22 mouse cellular contexts compared by ENCODE assay signal in genomic region chr1:88305018-88305795, GRCm38 (mm10). TPM values are rescaled to one million over a fixed set of nuclear protein-coding genes. Genes with fewer than 3 reads are reported as not detected.
DNase-seq lines count a peak whose midpoint lies in the region; ATAC-seq and TF ChIP-seq lines count a peak whose summit lies in the region.
"Had no signal": no experiment of that assay in that cellular context is flagged by ENCODE, and none has a peak within 500 bp of the region (broad histone marks: within the 10 kb centered on the region; RNA-seq: fewer than 3 reads in every experiment).

No protein-coding gene starts in this region.

- H3K4me2 ChIP-seq in forebrain, embryonic 11.5 days (ENCODE audit: low read depth, low read length, severe bottlenecking), result no peak overlapping the region
- no peak overlapping the region for H3K4me2 ChIP-seq in forebrain, embryonic 12.5 days
- no peak overlapping the region for H3K4me2 ChIP-seq in neural tube, embryonic 15.5 days
- no peak overlapping the region for H3K4me2 ChIP-seq in intestine, embryonic 16.5 days (ENCODE audit: low read depth, low read length)
- no peak overlapping the region for H3K4me2 ChIP-seq in stomach, postnatal 0 days (replicated peaks; ENCODE audit: low read depth)
- H3K4me2 ChIP-seq: embryonic facial prominence, embryonic 13.5 days; forebrain, embryonic 13.5 days; limb, embryonic 12.5 days; lung, embryonic 14.5 days had no signal

- no peak overlapping the region for H3K9ac ChIP-seq in forebrain, embryonic 11.5 days (ENCODE audit: low read length)
- no peak overlapping the region for H3K9ac ChIP-seq in forebrain, embryonic 12.5 days
- no peak overlapping the region for H3K9ac ChIP-seq in neural tube, embryonic 15.5 days (replicated peaks)
- no peak overlapping the region for H3K9ac ChIP-seq in intestine, embryonic 16.5 days (ENCODE audit: low read depth, low read length)
- H3K9ac ChIP-seq in stomach, postnatal 0 days (ENCODE audit: low read length), result no peak overlapping the region
- H3K9ac ChIP-seq: embryonic facial prominence, embryonic 13.5 days; forebrain, embryonic 13.5 days; limb, embryonic 12.5 days; lung, embryonic 14.5 days had no signal

- 52% methylated on average over 6 of the region's 6 CpGs for WGBS in forebrain, embryonic 11.5 days
- WGBS in forebrain, embryonic 12.5 days, result 46% methylated on average over 6 of the region's 6 CpGs
- 55% methylated on average over 6 of the region's 6 CpGs for WGBS in neural tube, embryonic 15.5 days
- 43% methylated on average over 6 of the region's 6 CpGs for WGBS in intestine, embryonic 16.5 days
- WGBS in stomach, postnatal 0 days, result 35% methylated on average over 6 of the region's 6 CpGs
- 54% methylated on average over 6 of the region's 6 CpGs for WGBS in hindbrain, embryonic 10.5 days

- H3K9me3 ChIP-seq in forebrain, embryonic 11.5 days (ENCODE audit: control insufficient read depth, low read length), result peaks cover 82% of the 10 kb centered on the region
- peaks cover 94% of the 10 kb centered on the region for H3K9me3 ChIP-seq in forebrain, embryonic 12.5 days
- H3K9me3 ChIP-seq in neural tube, embryonic 15.5 days (replicated peaks), result peaks cover 85% of the 10 kb centered on the region
- H3K9me3 ChIP-seq in intestine, embryonic 16.5 days (ENCODE audit: control insufficient read depth, low read length), result peaks cover 28% of the 10 kb centered on the region
- peaks cover 14% of the 10 kb centered on the region for H3K9me3 ChIP-seq in stomach, postnatal 0 days (ENCODE audit: control insufficient read depth, low read length)
- H3K9me3 ChIP-seq in hindbrain, embryonic 10.5 days, result peaks cover 97% of the 10 kb centered on the region

- H3K27ac ChIP-seq in forebrain, embryonic 11.5 days (ENCODE audit: low read depth, low read length), result no peak overlapping the region
- H3K27ac ChIP-seq in forebrain, embryonic 12.5 days, result no peak overlapping the region
- no peak overlapping the region for H3K27ac ChIP-seq in neural tube, embryonic 15.5 days (replicated peaks)
- H3K27ac ChIP-seq in intestine, embryonic 16.5 days (ENCODE audit: low read length), result no peak overlapping the region
- no peak overlapping the region for H3K27ac ChIP-seq in stomach, postnatal 0 days (replicated peaks)
- no peak overlapping the region for H3K27ac ChIP-seq in hindbrain, embryonic 10.5 days
- H3K27ac ChIP-seq: embryonic facial prominence, embryonic 13.5 days; forebrain, embryonic 13.5 days; heart, adult 2 months; limb, embryonic 12.5 days had no signal

- H3K36me3 ChIP-seq in forebrain, embryonic 11.5 days (ENCODE audit: control insufficient read depth, insufficient read depth, low read length), result no peaks in the 10 kb centered on the region
- no peaks in the 10 kb centered on the region for H3K36me3 ChIP-seq in forebrain, embryonic 12.5 days (replicated peaks)
- no peaks in the 10 kb centered on the region for H3K36me3 ChIP-seq in neural tube, embryonic 15.5 days
- H3K36me3 ChIP-seq in intestine, embryonic 16.5 days (ENCODE audit: control insufficient read depth, insufficient read depth, low read length), result no peaks in the 10 kb centered on the region
- no peaks in the 10 kb centered on the region for H3K36me3 ChIP-seq in stomach, postnatal 0 days (ENCODE audit: control insufficient read depth, insufficient read depth, low read length)
- H3K36me3 ChIP-seq in hindbrain, embryonic 10.5 days, result no peaks in the 10 kb centered on the region
- H3K36me3 ChIP-seq: embryonic facial prominence, embryonic 13.5 days; limb, embryonic 12.5 days had no signal

- no peak overlapping the region for H3K4me3 ChIP-seq in forebrain, embryonic 11.5 days (ENCODE audit: low read depth, low read length)
- H3K4me3 ChIP-seq in forebrain, embryonic 12.5 days (replicated peaks), result no peak overlapping the region
- H3K4me3 ChIP-seq in neural tube, embryonic 15.5 days (replicated peaks), result no peak overlapping the region
- no peak overlapping the region for H3K4me3 ChIP-seq in intestine, embryonic 16.5 days (ENCODE audit: low read length)
- no peak overlapping the region for H3K4me3 ChIP-seq in stomach, postnatal 0 days (ENCODE audit: low read depth, low read length)
- no peak overlapping the region for H3K4me3 ChIP-seq in hindbrain, embryonic 10.5 days
- H3K4me3 ChIP-seq: embryonic facial prominence, embryonic 13.5 days; forebrain, embryonic 13.5 days; heart, adult 2 months; limb, embryonic 12.5 days; megakaryocyte, embryonic 14.5 days had no signal

- peak; percentile 55 for DNase-seq in forebrain, embryonic 11.5 days (ENCODE audit: low spot score)
- peak; percentile 16 for DNase-seq in neural tube, embryonic 10.5 days (ENCODE audit: extremely low spot score, low spot score)
- peak; percentile 44 for DNase-seq in stomach, postnatal 0 days (ENCODE audit: low spot score)
- no peak for DNase-seq in urinary bladder, postnatal 36 days (ENCODE audit: low spot score in 2 of 2)
- DNase-seq in hindbrain, embryonic 10.5 days (ENCODE audit: low spot score), result no peak
- DNase-seq: cerebellum, adult 9-10 months; heart, adult 2 months; heart, postnatal 14 days; kidney, postnatal 36 days; layer of hippocampus, postnatal 36 days; right cerebral cortex, postnatal 25 days; thymus, postnatal 4 days had no signal

- TF ChIP-seq CTCF in stomach, postnatal 0 days (IDR thresholded peaks at IDR 0.05; ENCODE audit: low read depth), result no peak

- no peak for TF ChIP-seq EP300 in stomach, postnatal 0 days (optimal IDR thresholded peaks at IDR 0.05)

- H3K4me1 ChIP-seq in forebrain, embryonic 11.5 days (replicated peaks; ENCODE audit: control insufficient read depth, insufficient read depth, low read length), result no peaks in the 10 kb centered on the region
- no peaks in the 10 kb centered on the region for H3K4me1 ChIP-seq in forebrain, embryonic 12.5 days
- no peaks in the 10 kb centered on the region for H3K4me1 ChIP-seq in neural tube, embryonic 15.5 days
- no peaks in the 10 kb centered on the region for H3K4me1 ChIP-seq in intestine, embryonic 16.5 days (ENCODE audit: control insufficient read depth, insufficient read depth, low read length)
- no peaks in the 10 kb centered on the region for H3K4me1 ChIP-seq in stomach, postnatal 0 days (replicated peaks; ENCODE audit: control insufficient read depth, insufficient read depth)
- H3K4me1 ChIP-seq in hindbrain, embryonic 10.5 days (replicated peaks), result no peaks in the 10 kb centered on the region
- H3K4me1 ChIP-seq: embryonic facial prominence, embryonic 13.5 days; forebrain, embryonic 13.5 days; limb, embryonic 12.5 days; megakaryocyte, embryonic 14.5 days had no signal

- no peaks in the 10 kb centered on the region for H3K27me3 ChIP-seq in forebrain, embryonic 11.5 days (ENCODE audit: control insufficient read depth, insufficient read depth, low read length)
- H3K27me3 ChIP-seq in forebrain, embryonic 12.5 days, result no peaks in the 10 kb centered on the region
- no peaks in the 10 kb centered on the region for H3K27me3 ChIP-seq in neural tube, embryonic 15.5 days (replicated peaks)
- H3K27me3 ChIP-seq in intestine, embryonic 16.5 days (replicated peaks; ENCODE audit: control insufficient read depth, insufficient read depth, low read length), result no peaks in the 10 kb centered on the region
- H3K27me3 ChIP-seq in stomach, postnatal 0 days (ENCODE audit: control insufficient read depth, insufficient read depth, low read length), result no peaks in the 10 kb centered on the region
- H3K27me3 ChIP-seq in hindbrain, embryonic 10.5 days (ENCODE audit: insufficient read depth, poor library complexity, severe bottlenecking), result no peaks in the 10 kb centered on the region
- H3K27me3 ChIP-seq: embryonic facial prominence, embryonic 13.5 days; forebrain, embryonic 13.5 days; limb, embryonic 12.5 days had no signal

- ATAC-seq in forebrain, embryonic 11.5 days (replicated peaks; ENCODE audit: low FRiP score), result no peak
- ATAC-seq in forebrain, embryonic 12.5 days (ENCODE audit: low FRiP score), result no peak
- ATAC-seq in neural tube, embryonic 15.5 days (ENCODE audit: low FRiP score), result no peak
- peak; percentile 36 for ATAC-seq in intestine, embryonic 16.5 days
- no peak for ATAC-seq in stomach, postnatal 0 days (ENCODE audit: low FRiP score, low TSS enrichment)
- ATAC-seq: forebrain, embryonic 13.5 days; inflammation-experienced regulatory T-cells, adult 6 months; Patski had no signal

RNA-seq across cellular contexts. Expression of gene Trpm8, which starts 27.7 kb away (rescaled TPM):
- not detected in 2 replicates for polyA plus RNA-seq in forebrain, embryonic 11.5 days (2014; fragmentation: Nextera tagmentation; extraction: Ambion mirVana)
- polyA plus RNA-seq in forebrain, embryonic 12.5 days (2016; fragmentation: Nextera tagmentation; extraction: Ambion mirVana), result not detected in 2 replicates
- polyA plus RNA-seq in neural tube, embryonic 15.5 days (2015; fragmentation: Nextera tagmentation; extraction: Ambion mirVana), result 0.11 and 0.14 TPM in 2 replicates
- not detected in 2 replicates for polyA plus RNA-seq in intestine, embryonic 16.5 days (2015; fragmentation: Nextera tagmentation; extraction: Ambion mirVana)
- polyA plus RNA-seq in stomach, postnatal 0 days (2015; fragmentation: Nextera tagmentation; extraction: Ambion mirVana), result 0.02 and 0.06 TPM in 2 replicates
- polyA plus RNA-seq in hindbrain, embryonic 10.5 days (2016; fragmentation: Nextera tagmentation; extraction: Ambion mirVana), result not detected in 2 replicates
- polyA plus RNA-seq: embryonic facial prominence, embryonic 13.5 days; heart, adult 2 months; inflammation-experienced regulatory T-cells, adult 6 months; limb, embryonic 12.5 days; lung, embryonic 14.5 days had no signal

RNA-seq across cellular contexts. Expression of gene Hjurp, which starts 27.8 kb away (rescaled TPM):
- polyA plus RNA-seq in forebrain, embryonic 11.5 days (2014; fragmentation: Nextera tagmentation; extraction: Ambion mirVana), result 221 and 223 TPM in 2 replicates
- polyA plus RNA-seq in forebrain, embryonic 12.5 days (2016; fragmentation: Nextera tagmentation; extraction: Ambion mirVana), result 209 and 210 TPM in 2 replicates
- polyA plus RNA-seq in neural tube, embryonic 15.5 days (2015; fragmentation: Nextera tagmentation; extraction: Ambion mirVana), result 63.6 and 84.0 TPM in 2 replicates
- polyA plus RNA-seq in intestine, embryonic 16.5 days (2015; fragmentation: Nextera tagmentation; extraction: Ambion mirVana), result 135 and 141 TPM in 2 replicates
- polyA plus RNA-seq in stomach, postnatal 0 days (2015; fragmentation: Nextera tagmentation; extraction: Ambion mirVana), result 30.0 and 34.1 TPM in 2 replicates
- polyA plus RNA-seq in hindbrain, embryonic 10.5 days (2016; fragmentation: Nextera tagmentation; extraction: Ambion mirVana), result 169 and 205 TPM in 2 replicates

Comparison
In these comparisons a context has a peak if more than half of its experiments do, and no peak if none do; other contexts are left out.
1. DNase-seq: peak in forebrain, embryonic 11.5 days (single experiment), neural tube, embryonic 10.5 days (single experiment) and stomach, postnatal 0 days (single experiment); none in urinary bladder, postnatal 36 days (0 of 2) and hindbrain, embryonic 10.5 days (single experiment).